Mouse (Mus musculus): ENCODE measurements at regions not wholly inside any gene's neighbourhood (a gene's known extent, or its start where the extent isn't known, plus 50 kb on each side); places are given as distances from the start of the nearest gene placed in this dataset.

DNA sequence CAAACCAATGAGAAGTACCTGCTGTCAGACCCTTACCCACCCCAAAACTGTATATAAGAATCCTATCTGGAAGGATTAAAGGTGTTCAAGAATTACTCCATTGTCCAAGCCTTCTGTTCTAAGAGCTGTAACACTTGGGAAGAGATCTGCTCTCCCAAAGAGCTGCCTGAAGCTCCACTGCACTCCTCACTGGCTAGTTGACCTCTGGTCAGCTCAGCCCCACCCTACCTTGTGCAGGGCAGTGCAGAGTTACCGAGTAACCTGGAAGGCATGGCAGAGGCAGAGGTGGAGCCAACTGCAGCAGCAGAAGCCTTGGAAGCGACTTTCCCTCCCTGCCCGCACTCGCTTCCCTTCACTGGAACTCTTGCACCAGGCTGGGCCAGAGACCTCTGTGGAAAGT lies 97.1 kb upstream of the Kcnk2 start:
- TF ChIP-seq CTCF (IDR thresholded peaks at IDR 0.05; ENCODE audit: borderline replicate concordance, control insufficient read depth, extremely low read depth, insufficient read depth, low read length, poor library complexity) (no peak), POLR2A (IDR thresholded peaks at IDR 0.05; ENCODE audit: control insufficient read depth, extremely low read depth, insufficient read depth, low read length, poor library complexity) (no peak)

Measured in thymus, adult 2 months (tissue).